Mouse (Mus musculus) hindbrain, postnatal 0 days (tissue): Measurements from ENCODE around the gene Ctdnep1. TPM values are rescaled to one million over a fixed set of nuclear protein-coding genes. Genes with fewer than 3 reads are reported as not detected.

ENCODE experiments used
- ATAC-seq: fragments of 200-750 bp; cut with Nextera tagmentation; 2 replicates; pipeline ENCODE4 v1.8.0; 2017; ENCODE audit warnings: mild to moderate bottlenecking, moderate TSS enrichment, moderate library complexity
- DNase-seq: peaks from one replicate; pipeline ENCODE4 v3.0.0-alpha.2; 2015; ENCODE audit warnings: low spot score
- H3K27ac ChIP-seq: fragments of 300-500 bp; sonication (generic); 2 replicates; pipeline ENCODE4 v1.5.1; 2014; ENCODE audit warnings: mild to moderate bottlenecking
- H3K27me3 ChIP-seq: fragments of 300-500 bp; sonication (generic); 2 replicates; pipeline ENCODE4 v1.6.1; 2014; ENCODE audit warnings: low read length, mixed read lengths; ENCODE audit not compliant: insufficient read depth
- H3K36me3 ChIP-seq: fragments of 300-500 bp; sonication (generic); 2 replicates; pipeline ENCODE4 v1.6.1; 2014; ENCODE audit warnings: low read length, mixed read lengths; ENCODE audit not compliant: insufficient read depth
- H3K4me1 ChIP-seq: fragments of 300-500 bp; sonication (generic); 2 replicates; pipeline ENCODE4 v1.6.1; 2014; ENCODE audit warnings: antibody characterized with exemption, low read length, mixed read lengths; ENCODE audit not compliant: insufficient read depth
- H3K4me2 ChIP-seq: fragments of 300-500 bp; sonication (generic); 2 replicates; pipeline ENCODE4 v1.6.1; 2014; ENCODE audit warnings: low read depth, mild to moderate bottlenecking, low read length, moderate library complexity, mixed read lengths
- H3K4me3 ChIP-seq: fragments of 300-500 bp; sonication (generic); 2 replicates; pipeline ENCODE4 v1.5.1; 2014; ENCODE audit warnings: low read length
- H3K9ac ChIP-seq: fragments of 300-500 bp; sonication (generic); replicated peaks from 2 replicates; pipeline ENCODE4 v1.6.1; 2014; ENCODE audit warnings: mild to moderate bottlenecking, low read length, moderate library complexity, mixed read lengths
- H3K9me3 ChIP-seq: fragments of 300-500 bp; sonication (generic); 2 replicates; pipeline ENCODE4 v1.6.1; 2016; ENCODE audit warnings: low read length, mixed read lengths
- CTCF ChIP-seq: IDR thresholded peaks from 2 replicates; pipeline ENCODE4 v1.5.1; 2016; ENCODE audit warnings: antibody characterized with exemption, control low read depth, low read depth
- WGBS: fragments of 180-500 bp; shearing (Covaris S2); extraction: QIAGEN DNeasy Blood & Tissue Kit; methylation state at CpG from one replicate; pipeline ENCODE4 v1.1.7; 2014; 5-methylcytosine and 5-hydroxymethylcytosine counted together
- polyA plus RNA-seq: library from polyadenylated mRNA; unstranded; fragments of >200 nt; fragmentation: Nextera tagmentation; extraction: Ambion mirVana; gene quantifications from 2 replicates; pipeline ENCODE4 v1.2.1, GENCODE M21; 2015
- total RNA-seq: library from RNA; depleted of rRNA; stranded (reverse); fragments of >200 nt; gene quantifications from 2 replicates; pipeline ENCODE4 v1.2.3, GENCODE M21; 2014; rRNA removed

The Ctdnep1 gene
- total RNA-seq (37.7 and 40.9 TPM in 2 replicates), polyA plus RNA-seq (24.7 and 25.0 TPM in 2 replicates)

- no peaks in the 10 kb centered on the region for H3K27me3 ChIP-seq
- DNase-seq (peak; percentile 27), ATAC-seq (no peak)
- peaks cover 17% of the 10 kb centered on the region for H3K36me3 ChIP-seq
- no peak for TF ChIP-seq CTCF
- peaks cover 13% of the 10 kb centered on the region for H3K4me1 ChIP-seq
- H3K9me3 ChIP-seq = no peaks in the 10 kb centered on the region
- peak within 1 kb of the TSS; percentile 92 for H3K9ac ChIP-seq
- 0% methylated on average over 28 of the region's 43 CpGs for WGBS
- peak within 1 kb of the TSS; percentile 99 for H3K27ac ChIP-seq
- H3K4me2 ChIP-seq = peak within 1 kb of the TSS; percentile 91
- peak within 1 kb of the TSS; percentile 86 for H3K4me3 ChIP-seq
Observed at GRCm38 (mm10) chr11:69981141-69981762, at the start of gene Ctdnep1. Gene Ctdnep1, plus strand, starts transcription at chr11:69981156.

DNA sequence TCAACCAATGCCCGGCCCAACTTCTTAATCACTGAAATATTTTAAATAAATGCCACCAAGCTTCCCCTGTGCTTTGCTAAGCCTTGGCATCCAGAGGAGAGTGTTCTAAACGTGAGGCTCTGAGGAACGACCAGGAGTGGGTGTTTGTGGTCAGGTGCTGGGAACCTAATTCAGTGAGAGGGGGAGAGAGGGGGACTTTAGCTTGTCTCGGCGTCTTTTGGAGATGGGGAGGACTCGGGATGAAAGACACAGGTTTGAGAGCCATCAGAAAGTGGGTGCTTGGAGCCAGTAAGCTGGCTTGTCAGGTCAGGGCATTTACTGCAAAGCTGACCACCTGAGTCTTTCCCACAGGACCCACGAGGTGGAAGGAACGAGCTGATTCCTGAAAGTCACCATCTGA is 49.2 kb upstream of the Ctdnep1 start:
- Histone ChIP-seq H3K4me1 (peaks cover 14% of the 10 kb centered on the region; the same call in 1 of the 2 replicates), H3K36me3 (no peaks in the 10 kb centered on the region), H3K9me3 (no peaks in the 10 kb centered on the region), H3K4me3 (no peak overlapping the region), H3K27ac (no peak overlapping the region), H3K4me2 (no peak overlapping the region), H3K9ac (no peak overlapping the region), H3K27me3 (peaks cover 6% of the 10 kb centered on the region; the same call in 1 of the 2 replicates)
- WGBS = 74% methylated on average over 8 of the region's 8 CpGs
- DNase-seq (no peak), ATAC-seq (no peak)
- TF ChIP-seq CTCF = no peak

DNA sequence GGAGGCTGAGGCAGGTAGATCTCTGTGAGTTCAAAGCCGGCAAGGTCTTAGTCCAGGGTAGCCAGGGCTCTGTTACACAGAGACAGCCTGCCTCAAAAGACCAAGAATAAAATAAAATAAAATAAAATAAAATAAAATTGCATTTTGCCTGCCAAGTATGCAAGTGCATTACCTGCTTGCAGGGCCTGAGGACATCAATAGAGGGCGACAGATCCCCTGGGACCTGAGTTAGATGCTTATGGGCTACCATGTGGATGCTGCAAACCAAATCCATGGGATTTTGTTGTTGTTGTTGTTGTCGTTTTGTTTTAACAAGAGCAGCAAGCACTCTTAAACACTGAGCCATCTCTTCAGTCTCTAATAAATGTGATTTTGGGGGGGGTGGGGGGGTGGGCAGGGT is 48.7 kb upstream of the Ctdnep1 start:
- no peak for ATAC-seq
- Histone ChIP-seq H3K36me3 (no peaks in the 10 kb centered on the region), H3K27ac (no peak overlapping the region), H3K4me3 (no peak overlapping the region), H3K4me1 (peaks cover 16% of the 10 kb centered on the region; the same call in 1 of the 2 replicates), H3K27me3 (peaks cover 6% of the 10 kb centered on the region; the same call in 1 of the 2 replicates), H3K9ac (no peak overlapping the region), H3K4me2 (no peak overlapping the region), H3K9me3 (no peaks in the 10 kb centered on the region)
- peak; percentile 22 for TF ChIP-seq CTCF
- peak; percentile 37 for DNase-seq
- WGBS = 48% methylated on average over 3 of the region's 3 CpGs

GRCm38 (mm10) chr11:69933066-69933465 is 47.9 kb upstream of the Ctdnep1 start:
- ATAC-seq = no peak
- no peak for TF ChIP-seq CTCF

GRCm38 (mm10) chr11:69934169-69934568 is 46.8 kb upstream of the Ctdnep1 start:
- peaks cover 6% of the 10 kb centered on the region; the same call in 1 of the 2 replicates for H3K27me3 ChIP-seq
- no peak overlapping the region for H3K27ac ChIP-seq
- peak; percentile 94 for TF ChIP-seq CTCF
- no peaks in the 10 kb centered on the region for H3K36me3 ChIP-seq
- ATAC-seq (peak; percentile 64), DNase-seq (peak; percentile 91)
- under 1% methylated on average over 18 of the region's 18 CpGs for WGBS
- no peak overlapping the region for H3K9ac ChIP-seq
- H3K9me3 ChIP-seq = no peaks in the 10 kb centered on the region
- no peak overlapping the region; the same call in 1 of the 2 replicates for H3K4me3 ChIP-seq
- H3K4me1 ChIP-seq = peaks cover 16% of the 10 kb centered on the region; the same call in 1 of the 2 replicates
- H3K4me2 ChIP-seq = peak overlapping the region; percentile 29; the same call in 1 of the 2 replicates

More at GRCm38 (mm10) chr11:69933066-69933465, 47.9 kb upstream of the Ctdnep1 start:
- no peak for DNase-seq
- Histone ChIP-seq H3K4me3 (no peak overlapping the region), H3K36me3 (no peaks in the 10 kb centered on the region), H3K27me3 (peaks cover 6% of the 10 kb centered on the region; the same call in 1 of the 2 replicates), H3K9me3 (no peaks in the 10 kb centered on the region), H3K4me1 (peaks cover 16% of the 10 kb centered on the region; the same call in 1 of the 2 replicates), H3K9ac (no peak overlapping the region), H3K27ac (no peak overlapping the region), H3K4me2 (no peak overlapping the region)
- WGBS = 70% methylated on average over 4 of the region's 4 CpGs

DNA sequence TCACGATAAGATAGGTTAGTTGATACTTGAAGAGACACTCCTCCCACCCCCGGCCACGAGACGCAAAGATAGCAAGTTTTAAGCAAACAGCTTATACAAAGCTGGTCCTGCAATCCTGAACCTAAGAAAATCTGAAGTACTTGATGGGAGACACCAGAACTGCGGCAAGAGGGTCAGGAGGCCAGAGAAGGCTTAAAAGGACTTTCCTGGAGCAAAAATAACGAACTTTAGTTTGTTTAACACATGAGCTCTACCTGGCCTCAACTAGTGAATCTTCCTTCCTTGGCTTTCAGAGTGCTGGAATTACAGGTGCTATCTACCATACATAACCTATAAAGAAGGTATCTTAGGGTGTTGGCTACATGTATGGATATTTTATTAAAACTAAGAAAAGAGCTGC is 46.3 kb upstream of the Ctdnep1 start:
- Histone ChIP-seq H3K36me3 (no peaks in the 10 kb centered on the region), H3K27ac (no peak overlapping the region), H3K27me3 (peaks cover 6% of the 10 kb centered on the region; the same call in 1 of the 2 replicates), H3K4me2 (peak overlapping the region; percentile 29; the same call in 1 of the 2 replicates), H3K9me3 (no peaks in the 10 kb centered on the region), H3K4me1 (peaks cover 16% of the 10 kb centered on the region; the same call in 1 of the 2 replicates), H3K9ac (no peak overlapping the region), H3K4me3 (no peak overlapping the region)
- DNase-seq (no peak), ATAC-seq (no peak)
- TF ChIP-seq CTCF = no peak
- WGBS = 20% methylated on average over 6 of the region's 6 CpGs
